Mouse (Mus musculus): ENCODE data around the gene Glt28d2.

DNA sequence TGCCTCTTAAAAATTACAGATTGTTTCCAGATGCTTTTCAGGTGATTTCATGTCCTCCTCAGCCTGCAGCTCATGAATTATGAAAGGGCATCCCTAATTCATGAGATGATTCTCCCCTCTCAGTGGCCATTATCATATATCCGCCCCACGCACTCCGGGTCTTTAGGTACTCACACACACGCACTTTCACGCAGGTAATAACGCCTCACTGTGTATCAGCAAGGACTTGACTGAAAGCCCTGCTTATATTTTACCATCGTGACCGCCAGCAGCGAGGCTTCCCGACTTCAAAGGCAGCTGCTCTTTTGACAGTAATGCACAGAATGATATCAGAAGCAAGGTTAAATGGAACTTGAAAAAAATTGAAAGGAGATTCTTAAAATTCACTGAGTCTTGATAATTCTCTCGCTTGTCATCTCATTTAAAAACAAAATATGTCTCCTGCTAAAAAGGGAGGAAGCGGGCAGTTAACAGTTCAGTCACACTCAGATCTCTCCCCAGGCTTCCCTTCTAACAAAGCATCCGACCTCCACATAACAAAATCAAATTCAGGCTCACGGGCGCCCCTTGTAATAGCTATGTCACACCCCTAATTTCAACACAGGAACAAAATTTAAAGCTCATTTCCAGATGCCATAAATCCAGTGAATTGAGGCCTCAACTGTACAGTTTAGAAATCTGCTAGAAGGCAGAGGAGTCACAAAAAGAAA is 66.3 kb downstream of the Glt28d2 start:
- TF ChIP-seq CTCF (IDR thresholded peaks at IDR 0.05; ENCODE audit: borderline replicate concordance, insufficient read depth, low read depth, low read length) (no peak), POLR2A (IDR thresholded peaks at IDR 0.05; ENCODE audit: borderline replicate concordance, insufficient read depth, low read length) (no peak)
